Mouse (Mus musculus) lung, embryonic 14.5 days (tissue): Measurements from ENCODE around the gene RPS10-NUDT3. TPM values are rescaled to one million over a fixed set of nuclear protein-coding genes. Genes with fewer than 3 reads are reported as not detected.

Experiments
- ATAC-seq: fragments of 200-750 bp; cut with Nextera tagmentation; 2 replicates; pipeline ENCODE4 v1.8.0; 2017; ENCODE audit warnings: mild to moderate bottlenecking, moderate TSS enrichment, moderate library complexity; ENCODE audit not compliant: insufficient read depth
- DNase-seq: peaks from one replicate; pipeline ENCODE4 v3.0.0-alpha.2; 2015
- H3K27ac ChIP-seq: fragments of 300-500 bp; sonication (generic); 2 replicates; pipeline ENCODE4 v1.5.1; 2014; ENCODE audit warnings: low read depth, mild to moderate bottlenecking, moderate library complexity
- H3K27me3 ChIP-seq: fragments of 300-500 bp; sonication (generic); 2 replicates; pipeline ENCODE4 v1.6.1; 2014; ENCODE audit warnings: low read length, control low read depth; ENCODE audit not compliant: insufficient read depth
- H3K36me3 ChIP-seq: fragments of 300-500 bp; sonication (generic); 2 replicates; pipeline ENCODE4 v1.6.1; 2014; ENCODE audit warnings: control low read depth; ENCODE audit not compliant: insufficient read depth
- H3K4me1 ChIP-seq: fragments of 300-500 bp; sonication (generic); 2 replicates; pipeline ENCODE4 v1.6.1; 2014; ENCODE audit warnings: antibody characterized with exemption, control low read depth; ENCODE audit not compliant: insufficient read depth
- H3K4me2 ChIP-seq: fragments of 300-500 bp; sonication (generic); 2 replicates; pipeline ENCODE4 v1.6.1; 2014; ENCODE audit warnings: mild to moderate bottlenecking
- H3K4me3 ChIP-seq: fragments of 300-500 bp; sonication (generic); 2 replicates; pipeline ENCODE4 v1.5.1; 2014; ENCODE audit warnings: low read depth, low read length
- H3K9ac ChIP-seq: fragments of 300-500 bp; sonication (generic); 2 replicates; pipeline ENCODE4 v1.6.1; 2014
- H3K9me3 ChIP-seq: fragments of 300-500 bp; sonication (generic); 2 replicates; pipeline ENCODE4 v1.6.1; 2016; ENCODE audit warnings: low read depth, low read length, control low read depth
- CTCF ChIP-seq: IDR thresholded peaks from 2 replicates; pipeline ENCODE4 v1.5.1; 2016; ENCODE audit warnings: antibody characterized with exemption, low read depth
- WGBS: fragments of 180-500 bp; shearing (Covaris S2); extraction: QIAGEN DNeasy Blood & Tissue Kit; methylation state at CpG from one replicate; pipeline ENCODE4 v1.1.7; 2014; 5-methylcytosine and 5-hydroxymethylcytosine counted together
- polyA plus RNA-seq: library from polyadenylated mRNA; unstranded; fragments of >200 nt; fragmentation: Nextera tagmentation; extraction: Ambion mirVana; gene quantifications from 2 replicates; pipeline ENCODE4 v1.2.1, GENCODE M21; 2014

RPS10-NUDT3 gene
- polyA plus RNA-seq, 1 experiment from 2014 or later, result not detected

DNA sequence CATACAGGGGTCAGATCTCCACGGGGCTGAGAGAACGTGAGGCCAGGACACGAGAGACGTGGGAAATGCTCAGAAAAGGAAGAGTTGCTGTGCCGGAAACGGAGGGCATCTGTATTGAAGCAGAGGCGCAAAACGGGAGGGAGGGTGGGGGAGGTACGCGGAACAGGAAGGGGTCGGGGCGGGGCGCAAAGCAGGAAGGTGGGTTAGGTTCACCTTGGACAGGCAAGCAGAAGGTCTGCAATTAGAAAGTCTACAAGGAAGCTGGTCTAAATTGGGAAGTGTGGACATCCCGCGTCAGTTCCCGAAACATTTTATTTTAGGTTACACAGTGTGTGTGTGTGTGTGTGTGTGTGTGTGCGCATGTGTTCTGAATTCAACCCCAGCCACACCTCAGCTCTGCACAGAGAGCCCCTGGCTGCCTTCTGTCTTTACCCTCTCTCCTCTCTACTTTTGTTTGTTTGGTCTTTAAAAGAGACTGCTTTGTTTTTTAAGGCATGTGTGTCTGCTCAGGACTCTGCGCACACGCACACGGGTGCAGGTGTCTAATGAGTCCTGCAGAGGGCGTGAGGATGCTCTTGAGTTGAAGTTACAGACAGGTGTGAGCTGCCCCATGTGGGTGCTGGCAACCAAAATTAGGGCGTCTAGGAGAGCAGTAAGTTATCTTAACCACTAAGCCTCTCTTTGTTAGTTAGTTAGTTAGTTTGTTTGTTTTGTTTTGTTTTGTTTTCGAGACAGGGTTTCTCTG lies 17.2 kb upstream of the RPS10-NUDT3 start:
- 78% methylated on average over 23 of the region's 23 CpGs for WGBS
- Histone ChIP-seq H3K9me3 (no peaks in the 10 kb centered on the region), H3K9ac (no peak overlapping the region), H3K27ac (no peak overlapping the region), H3K4me3 (no peak overlapping the region), H3K4me1 (no peaks in the 10 kb centered on the region), H3K27me3 (peaks cover 29% of the 10 kb centered on the region), H3K4me2 (no peak overlapping the region), H3K36me3 (no peaks in the 10 kb centered on the region)
- DNase-seq (no peak), ATAC-seq (no peak)
- TF ChIP-seq CTCF, result no peak

DNA sequence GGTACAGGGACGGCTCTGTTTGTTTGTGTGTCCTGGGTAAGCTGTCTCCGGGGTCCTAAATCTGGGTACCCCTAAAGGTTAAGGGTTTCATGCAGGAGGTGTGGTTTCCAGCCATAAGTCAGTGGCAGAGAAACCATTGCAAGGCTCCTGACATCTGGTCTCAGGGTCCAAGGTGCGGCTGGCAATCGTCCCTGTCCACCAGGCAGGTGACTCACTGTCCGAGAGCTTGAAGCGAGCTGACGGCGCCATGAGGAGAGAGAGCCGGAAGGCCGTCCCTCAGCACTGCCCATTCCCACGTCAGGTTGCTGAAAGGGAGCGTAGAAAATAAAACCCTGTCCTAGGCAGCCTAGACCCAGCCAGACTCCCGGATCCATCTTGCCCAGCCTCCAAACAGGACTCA lies 15.6 kb upstream of the RPS10-NUDT3 start:
- 66% methylated on average over 13 of the region's 13 CpGs for WGBS
- TF ChIP-seq CTCF, result no peak
- no peaks in the 10 kb centered on the region for H3K36me3 ChIP-seq
- H3K9ac ChIP-seq, result no peak overlapping the region
- DNase-seq, result no peak
- peaks cover 13% of the 10 kb centered on the region for H3K27me3 ChIP-seq
- ATAC-seq, result no peak
- H3K27ac ChIP-seq, result no peak overlapping the region
- no peaks in the 10 kb centered on the region for H3K4me1 ChIP-seq
- no peak overlapping the region for H3K4me2 ChIP-seq
- H3K4me3 ChIP-seq, result no peak overlapping the region
- H3K9me3 ChIP-seq, result no peaks in the 10 kb centered on the region

- Histone ChIP-seq H3K9ac (no peak overlapping the region), H3K9me3 (no peaks in the 10 kb centered on the region), H3K4me1 (no peaks in the 10 kb centered on the region), H3K36me3 (no peaks in the 10 kb centered on the region), H3K27me3 (peaks cover 9% of the 10 kb centered on the region), H3K4me2 (no peak overlapping the region), H3K27ac (no peak overlapping the region), H3K4me3 (no peak overlapping the region)
- peak; percentile 90 for TF ChIP-seq CTCF
- ATAC-seq, result 0 out of 2 replicates have a peak, but pooled peaks have one; percentile 38
- WGBS, result 10% methylated on average over 12 of the region's 12 CpGs
- peak; percentile 85 for DNase-seq
Measured at GRCm38 (mm10) chr17:27650160-27650559, 15.1 kb upstream of the RPS10-NUDT3 start.

- WGBS, result 35% methylated on average over 7 of the region's 7 CpGs
- Histone ChIP-seq H3K9me3 (no peaks in the 10 kb centered on the region), H3K9ac (no peak overlapping the region), H3K27ac (no peak overlapping the region), H3K4me3 (no peak overlapping the region), H3K27me3 (no peaks in the 10 kb centered on the region), H3K4me1 (no peaks in the 10 kb centered on the region), H3K4me2 (no peak overlapping the region), H3K36me3 (no peaks in the 10 kb centered on the region)
- TF ChIP-seq CTCF, result no peak
- DNase-seq (no peak), ATAC-seq (no peak)
Measured at GRCm38 (mm10) chr17:27645807-27646206, 10.8 kb upstream of the RPS10-NUDT3 start.

- H3K4me2 ChIP-seq, result no peak overlapping the region
- no peak overlapping the region for H3K27ac ChIP-seq
- no peak overlapping the region for H3K9ac ChIP-seq
- H3K9me3 ChIP-seq, result no peaks in the 10 kb centered on the region
- WGBS, result 31% methylated on average over 2 of the region's 2 CpGs
- no peak for DNase-seq
- ATAC-seq, result no peak
- peak; percentile 39 for TF ChIP-seq CTCF
- H3K4me3 ChIP-seq, result no peak overlapping the region
- H3K27me3 ChIP-seq, result no peaks in the 10 kb centered on the region
- H3K36me3 ChIP-seq, result no peaks in the 10 kb centered on the region
- no peaks in the 10 kb centered on the region for H3K4me1 ChIP-seq
Measured at GRCm38 (mm10) chr17:27644572-27644971, 9.6 kb upstream of the RPS10-NUDT3 start.

GRCm38 (mm10) chr17:27643756-27644155 lies 8.7 kb upstream of the RPS10-NUDT3 start:
- WGBS, result 80% methylated on average over 9 of the region's 9 CpGs
- H3K36me3 ChIP-seq, result no peaks in the 10 kb centered on the region
- no peaks in the 10 kb centered on the region for H3K27me3 ChIP-seq

DNA sequence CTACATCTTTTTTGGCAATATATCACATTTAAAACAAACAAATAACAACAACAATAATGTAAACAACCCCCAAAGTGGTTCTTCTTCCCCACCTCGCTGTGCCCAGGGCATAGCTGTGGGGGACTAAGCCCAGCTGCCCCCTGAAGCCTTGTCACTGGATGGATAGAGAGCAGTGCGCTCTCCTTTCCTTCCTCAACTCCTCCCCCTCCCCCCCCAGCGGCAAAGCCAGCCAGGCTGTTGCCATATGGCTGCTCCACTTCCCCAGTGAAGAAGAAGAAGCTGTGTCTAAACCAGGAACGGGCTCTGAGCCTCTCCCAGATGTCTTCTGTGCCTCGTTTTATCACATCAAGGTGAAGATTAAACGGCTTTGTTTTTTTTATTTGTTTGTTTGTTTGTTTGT lies 8.1 kb upstream of the RPS10-NUDT3 start:
- Histone ChIP-seq H3K27ac (peak overlapping the region; percentile 48), H3K36me3 (no peaks in the 10 kb centered on the region), H3K4me2 (peak overlapping the region; percentile 31), H3K4me3 (no peak overlapping the region), H3K9me3 (no peaks in the 10 kb centered on the region), H3K9ac (no peak overlapping the region), H3K4me1 (no peaks in the 10 kb centered on the region), H3K27me3 (no peaks in the 10 kb centered on the region)
- 26% methylated on average over 6 of the region's 6 CpGs for WGBS
- DNase-seq (peak; percentile 61), ATAC-seq (peak; percentile 69; the same call in 1 of the 2 replicates)
- TF ChIP-seq CTCF, result no peak

More at GRCm38 (mm10) chr17:27643756-27644155, 8.7 kb upstream of the RPS10-NUDT3 start:
- Histone ChIP-seq H3K4me1 (no peaks in the 10 kb centered on the region), H3K9me3 (no peaks in the 10 kb centered on the region), H3K4me2 (no peak overlapping the region), H3K4me3 (no peak overlapping the region), H3K27ac (no peak overlapping the region), H3K9ac (no peak overlapping the region)
- ATAC-seq (no peak), DNase-seq (no peak)
- TF ChIP-seq CTCF, result no peak
